Mouse (Mus musculus): ENCODE results near the gene Tlr5. TPM values are rescaled to one million over a fixed set of nuclear protein-coding genes. Genes with fewer than 3 reads are reported as not detected.

Tlr5 gene
- polyA plus RNA-seq, 1 experiment from 2014 or later, result 0.29 TPM

DNA sequence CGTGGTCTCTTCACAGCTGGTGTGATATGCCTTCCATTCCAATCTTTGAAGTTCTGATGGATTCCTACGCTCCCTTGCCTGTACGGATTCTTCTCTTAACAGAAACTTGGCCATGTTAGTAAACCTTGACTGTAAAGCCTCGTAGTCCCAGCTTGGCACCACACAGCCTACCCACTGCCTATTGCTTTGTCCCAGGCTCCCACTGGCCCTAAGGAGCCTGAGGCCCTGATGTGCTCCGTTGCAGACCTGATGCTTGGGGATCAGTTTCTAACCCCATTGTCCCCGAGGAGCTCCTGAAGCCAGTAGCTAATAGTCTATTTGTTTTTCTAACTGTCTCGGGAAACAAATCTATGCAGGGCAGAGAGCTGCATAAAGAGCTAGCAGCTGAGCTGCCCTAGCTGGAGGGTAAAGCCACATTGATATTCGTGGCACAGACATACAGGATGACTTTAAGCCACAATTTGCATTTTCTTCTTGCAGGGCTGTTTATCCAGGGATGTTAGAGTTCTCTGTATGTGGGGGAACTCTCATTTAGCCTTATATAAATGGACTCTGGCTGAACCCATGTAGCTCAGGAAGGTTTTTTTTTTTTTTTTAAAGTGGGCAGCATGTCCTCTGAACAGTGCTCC is 35.8 kb upstream of the Tlr5 start:
- no peaks in the 10 kb centered on the region for H3K9me3 ChIP-seq (ENCODE audit: control insufficient read depth, low read length)
- ATAC-seq (ENCODE audit: insufficient read depth, low FRiP score, low TSS enrichment), result no peak
- no peak overlapping the region for H3K9ac ChIP-seq (ENCODE audit: low read length)
- H3K4me2 ChIP-seq (ENCODE audit: low read depth), result no peak overlapping the region
- no peak overlapping the region for H3K4me3 ChIP-seq (ENCODE audit: low read depth, low read length)
- 41% methylated on average over 8 of the region's 8 CpGs for WGBS
- DNase-seq (ENCODE audit: low spot score), result peak; percentile 14
- no peaks in the 10 kb centered on the region for H3K36me3 ChIP-seq (ENCODE audit: control insufficient read depth, insufficient read depth, low read length)
- no peak overlapping the region for H3K27ac ChIP-seq (ENCODE audit: low read depth, low read length)
- H3K4me1 ChIP-seq (ENCODE audit: control insufficient read depth, insufficient read depth, low read length), result peaks cover 7% of the 10 kb centered on the region; the same call in 1 of the 2 replicates
- H3K27me3 ChIP-seq (ENCODE audit: control insufficient read depth, insufficient read depth, low read length), result no peaks in the 10 kb centered on the region

DNA sequence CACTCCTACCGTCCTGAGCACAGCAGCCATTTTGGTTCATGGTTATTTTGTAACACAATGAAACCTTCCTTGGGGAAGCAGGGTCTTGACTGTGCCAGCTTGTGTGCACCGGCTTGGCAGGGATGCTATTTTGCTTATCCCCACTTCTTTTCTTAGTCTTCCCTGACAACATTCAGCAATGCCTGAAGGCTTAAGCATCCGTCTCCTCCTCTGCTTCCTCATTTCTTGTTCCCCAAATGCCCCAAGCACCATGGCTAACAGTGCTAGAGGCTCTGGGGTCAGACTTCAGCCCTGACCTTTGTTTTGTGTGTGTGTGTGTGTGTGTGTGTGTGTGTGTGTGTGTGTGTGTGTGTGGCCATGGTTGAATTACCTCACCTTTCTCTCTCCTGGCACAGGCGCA is 31.8 kb upstream of the Tlr5 start:
- Histone ChIP-seq H3K36me3 (ENCODE audit: control insufficient read depth, insufficient read depth, low read length) (no peaks in the 10 kb centered on the region), H3K27ac (ENCODE audit: low read depth, low read length) (no peak overlapping the region), H3K27me3 (ENCODE audit: control insufficient read depth, insufficient read depth, low read length) (no peaks in the 10 kb centered on the region), H3K4me1 (ENCODE audit: control insufficient read depth, insufficient read depth, low read length) (peaks cover 7% of the 10 kb centered on the region; the same call in 1 of the 2 replicates), H3K9ac (ENCODE audit: low read length) (no peak overlapping the region), H3K4me2 (ENCODE audit: low read depth) (no peak overlapping the region), H3K4me3 (ENCODE audit: low read depth, low read length) (no peak overlapping the region), H3K9me3 (ENCODE audit: control insufficient read depth, low read length) (no peaks in the 10 kb centered on the region)
- 69% methylated on average over 4 of the region's 4 CpGs for WGBS
- ATAC-seq (ENCODE audit: insufficient read depth, low FRiP score, low TSS enrichment), result no peak
- DNase-seq (ENCODE audit: low spot score), result no peak

DNA sequence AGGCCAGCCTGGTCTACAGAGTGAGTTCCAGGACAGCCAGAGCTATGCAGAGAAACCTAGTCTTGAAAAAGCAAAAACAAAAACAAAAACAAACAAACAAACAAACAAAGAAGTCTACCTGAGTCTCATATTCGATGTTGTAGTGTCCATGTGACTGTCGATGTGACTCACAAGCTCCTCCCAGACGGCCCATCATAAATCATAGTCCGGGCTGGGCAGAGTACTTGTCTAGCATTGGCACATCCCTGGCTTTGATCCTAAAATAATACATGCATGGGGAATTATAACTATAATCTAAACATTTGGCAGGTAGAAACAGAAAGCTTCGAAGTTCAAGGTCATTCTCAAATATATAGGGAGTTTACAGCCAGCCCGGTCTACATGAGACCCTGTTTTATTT is 28.1 kb upstream of the Tlr5 start:
- Histone ChIP-seq H3K4me3 (ENCODE audit: low read depth, low read length) (no peak overlapping the region), H3K36me3 (ENCODE audit: control insufficient read depth, insufficient read depth, low read length) (no peaks in the 10 kb centered on the region), H3K27me3 (ENCODE audit: control insufficient read depth, insufficient read depth, low read length) (no peaks in the 10 kb centered on the region), H3K4me2 (ENCODE audit: low read depth) (no peak overlapping the region), H3K9ac (ENCODE audit: low read length) (no peak overlapping the region), H3K27ac (ENCODE audit: low read depth, low read length) (no peak overlapping the region), H3K4me1 (ENCODE audit: control insufficient read depth, insufficient read depth, low read length) (peaks cover 3% of the 10 kb centered on the region; the same call in 1 of the 2 replicates), H3K9me3 (ENCODE audit: control insufficient read depth, low read length) (no peaks in the 10 kb centered on the region)
- DNase-seq (ENCODE audit: low spot score) (no peak), ATAC-seq (ENCODE audit: insufficient read depth, low FRiP score, low TSS enrichment) (no peak)
- WGBS, result 93% methylated on average over 6 of the region's 6 CpGs

DNA sequence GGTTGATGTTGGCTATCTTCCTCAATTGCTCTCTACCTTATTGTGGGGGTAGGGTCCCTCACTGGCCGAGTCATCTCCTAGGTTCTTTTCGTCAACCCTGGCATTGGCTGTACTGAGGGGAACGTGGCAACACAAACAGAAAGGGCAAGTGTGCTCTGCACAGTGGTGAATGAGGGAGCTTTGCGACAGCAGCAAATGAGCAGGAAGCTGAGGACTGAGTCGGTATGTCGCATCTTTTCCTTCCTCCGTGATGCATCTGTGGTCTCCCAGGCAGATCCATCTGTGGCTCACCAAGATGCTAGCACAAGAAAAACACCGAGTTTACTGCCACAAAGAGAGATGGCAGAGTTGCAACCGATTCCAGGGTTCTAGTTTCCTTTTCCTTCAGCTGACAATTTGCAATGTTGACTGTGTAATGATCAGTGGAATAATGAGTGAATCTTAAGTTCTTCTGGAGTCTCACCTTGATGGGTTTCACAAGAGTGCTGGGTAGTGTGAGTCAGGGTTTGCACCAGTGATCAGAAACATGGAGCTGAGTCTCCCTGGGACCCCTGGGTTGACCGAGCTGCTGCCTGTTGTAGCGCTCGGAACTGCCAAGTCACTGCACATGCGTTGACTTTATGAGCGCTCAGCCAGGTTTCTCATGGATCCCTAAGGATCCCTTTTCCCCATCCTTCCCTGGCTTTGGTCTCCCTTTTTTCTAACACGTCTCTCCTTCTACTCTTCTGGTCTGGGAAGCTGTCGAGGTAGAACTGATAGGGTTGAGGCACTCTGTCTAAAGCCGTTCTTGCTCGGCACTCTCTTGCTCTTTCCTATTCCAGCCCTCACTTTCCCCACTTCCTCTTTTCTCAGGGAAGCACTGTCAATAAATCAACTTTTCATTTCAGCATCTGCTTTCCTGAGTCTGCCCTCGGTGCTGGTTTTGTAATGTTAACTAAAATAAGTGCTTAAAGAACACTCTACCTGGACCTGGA is 26.4 kb upstream of the Tlr5 start:
- H3K9ac ChIP-seq (ENCODE audit: low read length), result no peak overlapping the region
- no peak overlapping the region for H3K27ac ChIP-seq (ENCODE audit: low read depth, low read length)
- no peaks in the 10 kb centered on the region for H3K27me3 ChIP-seq (ENCODE audit: control insufficient read depth, insufficient read depth, low read length)
- no peak overlapping the region for H3K4me3 ChIP-seq (ENCODE audit: low read depth, low read length)
- 79% methylated on average over 19 of the region's 19 CpGs for WGBS
- no peak overlapping the region for H3K4me2 ChIP-seq (ENCODE audit: low read depth)
- DNase-seq (ENCODE audit: low spot score) (no peak), ATAC-seq (ENCODE audit: insufficient read depth, low FRiP score, low TSS enrichment) (no peak)
- no peaks in the 10 kb centered on the region for H3K36me3 ChIP-seq (ENCODE audit: control insufficient read depth, insufficient read depth, low read length)
- no peaks in the 10 kb centered on the region for H3K4me1 ChIP-seq (ENCODE audit: control insufficient read depth, insufficient read depth, low read length)
- H3K9me3 ChIP-seq (ENCODE audit: control insufficient read depth, low read length), result no peaks in the 10 kb centered on the region

DNA sequence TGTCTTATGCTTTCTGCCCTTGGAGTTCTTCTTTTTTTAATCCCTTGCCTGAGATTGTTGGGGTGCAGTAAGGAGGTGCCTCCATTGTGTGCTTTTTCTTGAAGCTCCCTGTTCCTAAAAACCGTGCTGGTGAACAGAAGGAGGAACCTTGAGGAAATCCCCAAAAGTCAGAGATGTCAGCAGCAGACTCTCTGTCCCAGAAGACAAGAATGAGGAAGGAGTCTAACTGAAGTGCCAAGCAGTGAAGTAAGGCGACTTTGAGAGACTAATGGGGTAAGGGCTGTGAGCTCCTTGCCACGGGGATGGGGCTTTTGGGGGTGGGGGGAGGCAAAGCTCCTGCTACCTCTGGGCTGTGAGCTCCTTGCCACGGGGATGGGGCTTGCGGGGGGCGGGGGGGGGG is 19.1 kb upstream of the Tlr5 start:
- no peaks in the 10 kb centered on the region for H3K36me3 ChIP-seq (ENCODE audit: control insufficient read depth, insufficient read depth, low read length)
- no peaks in the 10 kb centered on the region for H3K27me3 ChIP-seq (ENCODE audit: control insufficient read depth, insufficient read depth, low read length)
- no peak overlapping the region for H3K9ac ChIP-seq (ENCODE audit: low read length)
- H3K4me2 ChIP-seq (ENCODE audit: low read depth), result no peak overlapping the region
- H3K27ac ChIP-seq (ENCODE audit: low read depth, low read length), result no peak overlapping the region
- ATAC-seq (ENCODE audit: insufficient read depth, low FRiP score, low TSS enrichment) (no peak), DNase-seq (ENCODE audit: low spot score) (no peak)
- H3K4me1 ChIP-seq (ENCODE audit: control insufficient read depth, insufficient read depth, low read length), result no peaks in the 10 kb centered on the region
- no peaks in the 10 kb centered on the region for H3K9me3 ChIP-seq (ENCODE audit: control insufficient read depth, low read length)
- no peak overlapping the region for H3K4me3 ChIP-seq (ENCODE audit: low read depth, low read length)
- 51% methylated on average over 6 of the region's 6 CpGs for WGBS

DNA sequence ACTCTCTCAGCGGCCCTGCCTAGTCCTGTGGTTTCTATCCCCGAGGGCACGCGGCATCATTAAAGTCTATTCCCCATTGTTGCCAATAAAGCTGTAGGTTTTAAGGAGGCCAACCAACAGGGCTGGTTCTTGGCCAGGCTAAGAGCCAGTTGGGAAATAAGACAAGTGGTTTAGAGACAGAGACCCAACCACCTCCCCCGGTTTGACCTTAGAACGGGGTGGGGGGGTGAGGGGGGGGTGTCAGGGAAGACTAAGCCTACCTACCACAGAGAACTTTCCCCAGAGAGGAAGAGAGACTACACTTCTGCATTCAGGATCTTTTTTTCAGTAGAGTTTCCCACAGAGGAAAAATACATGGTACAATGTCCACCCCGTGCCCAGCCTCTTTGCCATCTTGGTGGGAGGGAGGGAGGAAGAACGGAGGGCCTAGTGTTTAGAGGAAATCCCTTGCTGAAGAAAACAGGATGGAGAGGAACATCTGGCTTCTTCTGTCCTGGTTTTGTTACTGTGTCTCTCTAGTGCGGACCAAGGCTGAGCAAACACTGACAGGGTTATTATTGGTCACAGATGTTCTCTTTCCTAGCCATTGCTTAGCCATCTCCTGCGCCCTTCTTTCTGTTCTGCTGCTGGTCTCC is 17.0 kb upstream of the Tlr5 start:
- Histone ChIP-seq H3K4me2 (ENCODE audit: low read depth) (no peak overlapping the region), H3K9ac (ENCODE audit: low read length) (no peak overlapping the region), H3K4me1 (ENCODE audit: control insufficient read depth, insufficient read depth, low read length) (no peaks in the 10 kb centered on the region), H3K27me3 (ENCODE audit: control insufficient read depth, insufficient read depth, low read length) (no peaks in the 10 kb centered on the region), H3K9me3 (ENCODE audit: control insufficient read depth, low read length) (no peaks in the 10 kb centered on the region), H3K4me3 (ENCODE audit: low read depth, low read length) (no peak overlapping the region), H3K27ac (ENCODE audit: low read depth, low read length) (no peak overlapping the region), H3K36me3 (ENCODE audit: control insufficient read depth, insufficient read depth, low read length) (no peaks in the 10 kb centered on the region)
- ATAC-seq (ENCODE audit: insufficient read depth, low FRiP score, low TSS enrichment), result no peak
- no peak for DNase-seq (ENCODE audit: low spot score)
- 59% methylated on average over 10 of the region's 10 CpGs for WGBS

DNA sequence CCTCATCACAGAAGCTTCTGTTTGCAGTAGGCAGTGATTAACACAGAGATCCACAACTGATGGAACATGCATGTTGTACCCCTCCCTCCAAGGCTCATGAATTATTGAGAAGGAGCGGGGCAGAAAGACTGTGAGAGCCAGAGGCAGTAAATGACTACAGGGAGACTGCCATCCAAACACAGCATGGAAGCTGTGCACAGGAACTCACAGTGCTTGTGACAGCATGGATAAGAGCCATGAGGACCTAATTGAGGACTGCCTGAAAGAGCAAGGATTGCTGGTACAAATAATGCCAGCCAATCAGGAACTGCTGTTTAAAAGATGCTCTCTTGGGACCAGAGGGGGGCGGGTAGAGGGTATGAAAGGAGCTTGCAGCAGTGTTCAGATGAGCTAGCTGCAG is 12.7 kb upstream of the Tlr5 start:
- no peak overlapping the region for H3K4me2 ChIP-seq (ENCODE audit: low read depth)
- no peaks in the 10 kb centered on the region for H3K9me3 ChIP-seq (ENCODE audit: control insufficient read depth, low read length)
- no peak for ATAC-seq (ENCODE audit: insufficient read depth, low FRiP score, low TSS enrichment)

DNA sequence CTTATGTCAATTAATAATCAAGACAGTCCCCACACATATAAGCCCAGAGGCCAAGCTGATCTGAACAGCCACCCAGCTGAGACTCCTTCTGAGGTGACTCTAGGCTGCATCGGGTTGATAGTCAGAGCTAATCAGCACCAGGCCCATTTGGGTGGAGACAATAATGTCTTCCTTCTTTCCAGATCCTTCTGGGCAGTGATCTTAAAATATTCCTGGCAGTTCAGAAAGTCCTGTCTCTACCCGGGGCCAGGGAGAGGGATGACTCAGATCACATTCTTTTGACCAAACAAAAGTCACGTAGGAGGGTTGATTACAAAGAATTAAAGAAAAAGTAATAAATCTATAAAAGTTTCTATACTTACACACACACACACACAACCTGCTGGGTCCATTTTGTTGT is 10.7 kb upstream of the Tlr5 start:
- WGBS, result 91% methylated on average over 3 of the region's 3 CpGs
- no peak for DNase-seq (ENCODE audit: low spot score)
- Histone ChIP-seq H3K4me3 (ENCODE audit: low read depth, low read length) (no peak overlapping the region), H3K4me2 (ENCODE audit: low read depth) (no peak overlapping the region), H3K9ac (ENCODE audit: low read length) (no peak overlapping the region), H3K9me3 (ENCODE audit: control insufficient read depth, low read length) (no peaks in the 10 kb centered on the region), H3K36me3 (ENCODE audit: control insufficient read depth, insufficient read depth, low read length) (no peaks in the 10 kb centered on the region), H3K27ac (ENCODE audit: low read depth, low read length) (no peak overlapping the region), H3K4me1 (ENCODE audit: control insufficient read depth, insufficient read depth, low read length) (no peaks in the 10 kb centered on the region), H3K27me3 (ENCODE audit: control insufficient read depth, insufficient read depth, low read length) (no peaks in the 10 kb centered on the region)
- no peak for ATAC-seq (ENCODE audit: insufficient read depth, low FRiP score, low TSS enrichment)

More for the DNA sequence above, 12.7 kb upstream of the Tlr5 start:
- Histone ChIP-seq H3K4me3 (ENCODE audit: low read depth, low read length) (no peak overlapping the region), H3K4me1 (ENCODE audit: control insufficient read depth, insufficient read depth, low read length) (no peaks in the 10 kb centered on the region), H3K27me3 (ENCODE audit: control insufficient read depth, insufficient read depth, low read length) (no peaks in the 10 kb centered on the region), H3K9ac (ENCODE audit: low read length) (no peak overlapping the region), H3K36me3 (ENCODE audit: control insufficient read depth, insufficient read depth, low read length) (no peaks in the 10 kb centered on the region), H3K27ac (ENCODE audit: low read depth, low read length) (no peak overlapping the region)
- 78% methylated on average over 2 of the region's 2 CpGs for WGBS
- DNase-seq (ENCODE audit: low spot score), result no peak

All from neural tube, embryonic 11.5 days (tissue).